Mouse (Mus musculus): ENCODE measurements around the gene Trappc10. TPM values are rescaled to one million over a fixed set of nuclear protein-coding genes. Genes with fewer than 3 reads are reported as not detected.

Gene Trappc10
- 121 TPM in 1 of 2 replicates, not detected in the other for polyA plus RNA-seq (2012; ENCODE audit: insufficient read depth, insufficient read length, low replicate concordance, missing spikeins)

GRCm38 (mm10) chr10:78244438-78245224, at the start of gene Trappc10:
Trappc10 (minus strand) TSS chr10:78244641.
- H3K4me3 ChIP-seq (ENCODE audit: insufficient read depth, low read depth, low read length) = peak within 1 kb of the TSS; percentile 82
- TF ChIP-seq POLR2A (IDR thresholded peaks at IDR 0.05; ENCODE audit: insufficient read depth, low read depth, low read length) (peak; percentile 67), CTCF (IDR thresholded peaks at IDR 0.05; ENCODE audit: insufficient read depth, low read depth, low read length) (no peak)
- under 1% methylated on average over 71 of the region's 74 CpGs for WGBS
- peak within 1 kb of the TSS; percentile 66 for H3K27ac ChIP-seq (ENCODE audit: insufficient read depth, low read depth, low read length)
- H3K4me1 ChIP-seq (ENCODE audit: control insufficient read depth, insufficient read depth, low read length) = peaks cover 5% of the 10 kb centered on the region

DNA sequence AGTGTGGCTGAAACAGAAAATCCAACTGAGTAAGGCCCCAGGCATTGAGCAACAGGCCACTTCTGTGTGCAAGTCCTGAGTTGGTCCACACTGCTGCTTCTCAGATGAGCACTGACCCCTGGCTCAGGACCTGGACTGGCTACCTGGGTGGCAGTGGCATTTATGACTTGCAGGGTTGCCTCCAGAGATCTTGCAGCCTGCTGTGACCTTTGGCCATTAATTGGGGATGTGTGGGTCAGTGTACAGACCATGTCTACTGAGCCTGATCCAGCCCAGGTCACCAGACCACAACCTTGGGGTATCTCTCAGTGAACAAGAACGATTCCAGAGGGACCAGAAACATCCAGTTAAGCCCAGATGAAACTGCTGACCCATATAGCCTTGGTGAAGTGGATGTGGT, 49.1 kb upstream of the Trappc10 start:
- peaks cover 36% of the 10 kb centered on the region for H3K4me1 ChIP-seq (ENCODE audit: control insufficient read depth, insufficient read depth, low read length)
- WGBS = 96% methylated on average over 1 of the region's 1 CpGs
- H3K27ac ChIP-seq (ENCODE audit: insufficient read depth, low read depth, low read length) = no peak overlapping the region
- H3K4me3 ChIP-seq (ENCODE audit: insufficient read depth, low read depth, low read length) = no peak overlapping the region
- TF ChIP-seq CTCF (IDR thresholded peaks at IDR 0.05; ENCODE audit: insufficient read depth, low read depth, low read length) = no peak
- TF ChIP-seq POLR2A (IDR thresholded peaks at IDR 0.05; ENCODE audit: insufficient read depth, low read depth, low read length) = no peak

GRCm38 (mm10) chr10:78292381-78292780, 47.9 kb upstream of the Trappc10 start:
- H3K27ac ChIP-seq (ENCODE audit: insufficient read depth, low read depth, low read length) = no peak overlapping the region
- H3K4me1 ChIP-seq (ENCODE audit: control insufficient read depth, insufficient read depth, low read length) = peaks cover 34% of the 10 kb centered on the region
- WGBS = 88% methylated on average over 5 of the region's 5 CpGs
- no peak overlapping the region for H3K4me3 ChIP-seq (ENCODE audit: insufficient read depth, low read depth, low read length)
- no peak for TF ChIP-seq POLR2A (IDR thresholded peaks at IDR 0.05; ENCODE audit: insufficient read depth, low read depth, low read length)
- no peak for TF ChIP-seq CTCF (IDR thresholded peaks at IDR 0.05; ENCODE audit: insufficient read depth, low read depth, low read length)

DNA sequence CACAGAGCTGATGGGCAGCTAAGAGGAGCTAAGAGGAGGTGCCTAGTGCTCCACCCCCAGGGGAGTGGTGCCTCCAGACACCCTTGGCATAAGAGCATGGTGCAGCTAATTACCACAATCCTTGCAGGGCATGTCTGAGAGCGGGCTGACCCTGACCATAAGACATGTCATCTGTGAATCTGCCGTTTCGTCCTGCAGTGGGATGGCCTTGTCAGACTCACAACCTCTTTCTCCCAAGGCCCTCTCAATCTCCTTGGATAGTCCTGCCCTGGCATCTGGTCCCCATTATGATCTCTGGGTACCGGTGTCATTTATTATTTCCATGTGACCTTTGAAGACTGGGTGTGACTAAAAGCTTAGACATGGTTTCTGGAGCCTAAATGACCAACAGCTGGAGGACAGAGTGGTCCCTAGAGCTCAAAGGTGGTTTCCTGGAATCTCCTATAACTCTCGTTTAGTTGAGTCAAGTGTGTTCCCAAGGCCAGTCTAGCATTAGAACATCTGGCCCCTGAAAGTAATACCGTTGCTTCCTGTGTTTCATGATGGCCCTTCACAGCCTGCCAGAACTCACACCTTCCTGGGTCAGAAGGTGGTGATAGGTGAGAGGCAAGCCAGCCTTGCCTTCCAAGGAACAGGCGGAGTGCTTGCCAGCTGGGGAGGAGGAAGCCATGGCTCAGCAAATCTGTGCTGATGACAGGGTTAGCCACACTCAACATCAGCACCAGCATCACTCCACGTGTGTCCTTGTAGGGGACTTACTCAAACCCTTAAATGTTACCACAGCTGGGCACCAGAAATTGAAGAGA, 46.5 kb upstream of the Trappc10 start:
- TF ChIP-seq POLR2A (IDR thresholded peaks at IDR 0.05; ENCODE audit: insufficient read depth, low read depth, low read length) = no peak
- no peak for TF ChIP-seq CTCF (IDR thresholded peaks at IDR 0.05; ENCODE audit: insufficient read depth, low read depth, low read length)
- 85% methylated on average over 8 of the region's 8 CpGs for WGBS
- H3K4me3 ChIP-seq (ENCODE audit: insufficient read depth, low read depth, low read length) = no peak overlapping the region

GRCm38 (mm10) chr10:78288896-78289295, 44.5 kb upstream of the Trappc10 start:
- 91% methylated on average over 4 of the region's 4 CpGs for WGBS

More for the DNA sequence above, 46.5 kb upstream of the Trappc10 start:
- H3K27ac ChIP-seq (ENCODE audit: insufficient read depth, low read depth, low read length) = no peak overlapping the region
- peaks cover 22% of the 10 kb centered on the region for H3K4me1 ChIP-seq (ENCODE audit: control insufficient read depth, insufficient read depth, low read length)

GRCm38 (mm10) chr10:78288135-78288534, 43.7 kb upstream of the Trappc10 start:
- H3K27ac ChIP-seq (ENCODE audit: insufficient read depth, low read depth, low read length) = no peak overlapping the region
- 82% methylated on average over 5 of the region's 5 CpGs for WGBS
- TF ChIP-seq POLR2A (IDR thresholded peaks at IDR 0.05; ENCODE audit: insufficient read depth, low read depth, low read length) (no peak), CTCF (IDR thresholded peaks at IDR 0.05; ENCODE audit: insufficient read depth, low read depth, low read length) (no peak)
- no peak overlapping the region for H3K4me3 ChIP-seq (ENCODE audit: insufficient read depth, low read depth, low read length)
- H3K4me1 ChIP-seq (ENCODE audit: control insufficient read depth, insufficient read depth, low read length) = peaks cover 23% of the 10 kb centered on the region

More at GRCm38 (mm10) chr10:78288896-78289295, 44.5 kb upstream of the Trappc10 start:
- peaks cover 23% of the 10 kb centered on the region for H3K4me1 ChIP-seq (ENCODE audit: control insufficient read depth, insufficient read depth, low read length)
- no peak overlapping the region for H3K4me3 ChIP-seq (ENCODE audit: insufficient read depth, low read depth, low read length)
- no peak overlapping the region for H3K27ac ChIP-seq (ENCODE audit: insufficient read depth, low read depth, low read length)
- TF ChIP-seq CTCF (IDR thresholded peaks at IDR 0.05; ENCODE audit: insufficient read depth, low read depth, low read length) = no peak
- no peak for TF ChIP-seq POLR2A (IDR thresholded peaks at IDR 0.05; ENCODE audit: insufficient read depth, low read depth, low read length)

DNA sequence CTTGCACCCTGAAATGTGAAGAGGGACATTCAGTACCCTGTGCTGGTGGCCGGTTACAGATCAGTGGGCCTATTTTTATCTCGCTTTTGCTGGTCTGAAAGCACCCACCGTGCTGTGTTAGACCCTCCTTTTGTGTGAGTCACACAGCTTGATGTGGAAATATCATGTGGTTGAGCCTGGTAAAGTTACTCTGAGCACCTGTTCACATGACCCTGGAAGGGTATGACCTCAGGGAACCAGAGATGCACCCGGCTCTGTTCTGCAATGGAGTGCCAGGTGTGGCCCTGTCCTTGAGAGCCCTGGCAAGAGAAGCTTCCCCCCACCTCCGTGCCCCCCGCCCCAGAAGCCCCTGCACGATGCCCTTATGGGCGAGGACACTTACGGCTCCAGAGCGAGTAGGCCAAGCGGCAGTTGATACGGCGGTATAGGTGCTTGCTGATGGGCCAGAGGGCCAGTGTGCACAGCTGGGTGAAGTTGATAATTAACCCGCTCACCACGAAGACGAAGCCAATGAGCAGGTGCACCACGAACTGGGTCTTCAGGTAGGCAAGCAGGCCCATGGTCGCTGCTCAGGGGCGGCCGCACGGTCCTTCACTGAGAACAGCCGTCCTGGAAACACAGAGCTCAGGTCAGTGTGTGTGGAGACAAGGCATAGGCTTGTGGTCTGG, 43.2 kb upstream of the Trappc10 start:
- Histone ChIP-seq H3K27ac (ENCODE audit: insufficient read depth, low read depth, low read length) (no peak overlapping the region), H3K4me3 (ENCODE audit: insufficient read depth, low read depth, low read length) (no peak overlapping the region), H3K4me1 (ENCODE audit: control insufficient read depth, insufficient read depth, low read length) (peaks cover 21% of the 10 kb centered on the region)
- TF ChIP-seq CTCF (IDR thresholded peaks at IDR 0.05; ENCODE audit: insufficient read depth, low read depth, low read length) (no peak), POLR2A (IDR thresholded peaks at IDR 0.05; ENCODE audit: insufficient read depth, low read depth, low read length) (no peak)
- 89% methylated on average over 22 of the region's 22 CpGs for WGBS

- WGBS = 62% methylated on average over 4 of the region's 4 CpGs
- TF ChIP-seq CTCF (IDR thresholded peaks at IDR 0.05; ENCODE audit: insufficient read depth, low read depth, low read length) (no peak), POLR2A (IDR thresholded peaks at IDR 0.05; ENCODE audit: insufficient read depth, low read depth, low read length) (no peak)
- peaks cover 18% of the 10 kb centered on the region for H3K4me1 ChIP-seq (ENCODE audit: control insufficient read depth, insufficient read depth, low read length)
- H3K4me3 ChIP-seq (ENCODE audit: insufficient read depth, low read depth, low read length) = no peak overlapping the region
- no peak overlapping the region for H3K27ac ChIP-seq (ENCODE audit: insufficient read depth, low read depth, low read length)
These were observed 41.5 kb upstream of the Trappc10 start for GRCm38 (mm10) chr10:78285959-78286358.

Measured in olfactory bulb, adult 2 months (tissue).